Mouse (Mus musculus): ENCODE measurements around the gene 1700109H08Rik. TPM values are rescaled to one million over a fixed set of nuclear protein-coding genes. Genes with fewer than 3 reads are reported as not detected.
"Not testable (repeated sequence)": the region's sequence is repeated elsewhere in the genome, so short reads cannot be mapped to it uniquely, and the experiment has no call there.

The 1700109H08Rik gene
- polyA plus RNA-seq, 1 experiment from 2014 or later = 3.2 TPM

- H3K27me3 ChIP-seq = no peaks in the 10 kb centered on the region
- no peak overlapping the region for H3K27ac ChIP-seq (replicated peaks)
- H3K4me1 ChIP-seq = no peaks in the 10 kb centered on the region
- no peak overlapping the region for H3K4me3 ChIP-seq
- WGBS = 96% methylated on average over 7 of the region's 7 CpGs
- no peak for ATAC-seq (replicated peaks)
- H3K9me3 ChIP-seq = no peaks in the 10 kb centered on the region
- H3K9ac ChIP-seq (replicated peaks) = no peak overlapping the region
- H3K4me2 ChIP-seq (replicated peaks) = no peak overlapping the region
- H3K36me3 ChIP-seq = peaks cover 58% of the 10 kb centered on the region
These were observed 37.9 kb downstream of the 1700109H08Rik start for GRCm38 (mm10) chr5:3609241-3609640.

- H3K9ac ChIP-seq (replicated peaks); H3K9me3 ChIP-seq; H3K4me1 ChIP-seq; H3K27ac ChIP-seq (replicated peaks); H3K4me2 ChIP-seq (replicated peaks); H3K27me3 ChIP-seq; H3K4me3 ChIP-seq; ATAC-seq (replicated peaks): not testable (repeated sequence)
- WGBS = 91% methylated on average over 2 of the region's 2 CpGs
- H3K36me3 ChIP-seq = peaks cover 60% of the 10 kb centered on the region
These were observed 40.5 kb downstream of the 1700109H08Rik start for GRCm38 (mm10) chr5:3611835-3612234.

GRCm38 (mm10) chr5:3620486-3620885 is 49.1 kb downstream of the 1700109H08Rik start:
- WGBS = 89% methylated on average over 7 of the region's 7 CpGs
- Histone ChIP-seq H3K36me3 (peaks cover 52% of the 10 kb centered on the region), H3K9me3 (no peaks in the 10 kb centered on the region), H3K4me1 (no peaks in the 10 kb centered on the region), H3K4me2 (replicated peaks) (no peak overlapping the region), H3K27me3 (no peaks in the 10 kb centered on the region), H3K27ac (replicated peaks) (no peak overlapping the region), H3K4me3 (no peak overlapping the region), H3K9ac (replicated peaks) (no peak overlapping the region)
- ATAC-seq (replicated peaks) = no peak

- 94% methylated on average over 5 of the region's 5 CpGs for WGBS
- H3K4me2 ChIP-seq (replicated peaks) = no peak overlapping the region
- H3K27me3 ChIP-seq = no peaks in the 10 kb centered on the region
- no peak overlapping the region for H3K27ac ChIP-seq (replicated peaks)
- no peaks in the 10 kb centered on the region for H3K9me3 ChIP-seq
- H3K4me1 ChIP-seq = no peaks in the 10 kb centered on the region
- H3K36me3 ChIP-seq = peaks cover 35% of the 10 kb centered on the region
- H3K4me3 ChIP-seq = no peak overlapping the region
- ATAC-seq (replicated peaks) = no peak
- no peak overlapping the region for H3K9ac ChIP-seq (replicated peaks)
These were observed 58.7 kb downstream of the 1700109H08Rik start for GRCm38 (mm10) chr5:3630055-3630454.

GRCm38 (mm10) chr5:3631512-3632271 is 60.3 kb downstream of the 1700109H08Rik start:
- Histone ChIP-seq H3K9me3 (no peaks in the 10 kb centered on the region), H3K36me3 (peaks cover 28% of the 10 kb centered on the region; the same call in 1 of the 2 replicates), H3K27me3 (no peaks in the 10 kb centered on the region), H3K4me3 (no peak overlapping the region), H3K27ac (replicated peaks) (no peak overlapping the region), H3K9ac (replicated peaks) (no peak overlapping the region), H3K4me1 (no peaks in the 10 kb centered on the region), H3K4me2 (replicated peaks) (no peak overlapping the region)
- WGBS = 57% methylated on average over 16 of the region's 16 CpGs
- ATAC-seq (replicated peaks) = no peak

- no peaks in the 10 kb centered on the region for H3K4me1 ChIP-seq
- 86% methylated on average over 5 of the region's 5 CpGs for WGBS
- H3K27ac ChIP-seq (replicated peaks) = no peak overlapping the region
- no peak overlapping the region for H3K9ac ChIP-seq (replicated peaks)
- peaks cover 33% of the 10 kb centered on the region; the same call in 1 of the 2 replicates for H3K36me3 ChIP-seq
- H3K9me3 ChIP-seq = no peaks in the 10 kb centered on the region
- H3K4me3 ChIP-seq = no peak overlapping the region
- ATAC-seq (replicated peaks) = no peak
- H3K4me2 ChIP-seq (replicated peaks) = no peak overlapping the region
- H3K27me3 ChIP-seq = no peaks in the 10 kb centered on the region
These were observed 60.9 kb downstream of the 1700109H08Rik start for GRCm38 (mm10) chr5:3632285-3632684.

- Histone ChIP-seq H3K27me3 (no peaks in the 10 kb centered on the region), H3K4me1 (no peaks in the 10 kb centered on the region), H3K27ac (replicated peaks) (no peak overlapping the region), H3K4me3 (no peak overlapping the region), H3K9ac (replicated peaks) (no peak overlapping the region), H3K36me3 (peaks cover 33% of the 10 kb centered on the region; the same call in 1 of the 2 replicates), H3K9me3 (no peaks in the 10 kb centered on the region), H3K4me2 (replicated peaks) (no peak overlapping the region)
- WGBS = 94% methylated on average over 13 of the region's 13 CpGs
- no peak for ATAC-seq (replicated peaks)
These were observed 61.9 kb downstream of the 1700109H08Rik start for GRCm38 (mm10) chr5:3633315-3633714.

- Histone ChIP-seq H3K36me3 (peaks cover 33% of the 10 kb centered on the region; the same call in 1 of the 2 replicates), H3K4me3 (no peak overlapping the region), H3K4me2 (replicated peaks) (no peak overlapping the region), H3K27me3 (no peaks in the 10 kb centered on the region), H3K4me1 (no peaks in the 10 kb centered on the region), H3K9ac (replicated peaks) (no peak overlapping the region), H3K27ac (replicated peaks) (no peak overlapping the region), H3K9me3 (no peaks in the 10 kb centered on the region)
- ATAC-seq (replicated peaks) = no peak
- 78% methylated on average over 4 of the region's 4 CpGs for WGBS
These were observed 62.6 kb downstream of the 1700109H08Rik start for GRCm38 (mm10) chr5:3633951-3634350.

Other genes with a start within 250 kb of the 1700109H08Rik start
- 30.8 and 39.4 TPM in 2 replicates for gene Cdk6, start 230.1 kb upstream of the 1700109H08Rik start, polyA plus RNA-seq (2015; fragmentation: Nextera tagmentation; extraction: Ambion mirVana)
- 28.4 and 30.3 TPM in 2 replicates for gene Fam133b, start 27.7 kb upstream of the 1700109H08Rik start, polyA plus RNA-seq (2015; fragmentation: Nextera tagmentation; extraction: Ambion mirVana)
- gene Pex1, start 24.5 kb downstream of the 1700109H08Rik start, polyA plus RNA-seq (2015; fragmentation: Nextera tagmentation; extraction: Ambion mirVana) = 22.5 and 23.0 TPM in 2 replicates
- gene Rbm48, start 25.0 kb downstream of the 1700109H08Rik start, polyA plus RNA-seq (2015; fragmentation: Nextera tagmentation; extraction: Ambion mirVana) = 15.9 and 16.9 TPM in 2 replicates
- not detected in 2 replicates for gene Tmbim7, start 79.6 kb downstream of the 1700109H08Rik start, polyA plus RNA-seq (2015; fragmentation: Nextera tagmentation; extraction: Ambion mirVana)
- gene Gatad1, start 85.6 kb downstream of the 1700109H08Rik start, polyA plus RNA-seq (2015; fragmentation: Nextera tagmentation; extraction: Ambion mirVana) = 58.6 and 59.9 TPM in 2 replicates
- gene Ankib1, start 231.4 kb downstream of the 1700109H08Rik start, polyA plus RNA-seq (2015; fragmentation: Nextera tagmentation; extraction: Ambion mirVana) = 20.1 and 20.9 TPM in 2 replicates
- 68.9 and 70.3 TPM in 2 replicates for gene Krit1, start 231.6 kb downstream of the 1700109H08Rik start, polyA plus RNA-seq (2015; fragmentation: Nextera tagmentation; extraction: Ambion mirVana)

All from forebrain, embryonic 15.5 days (tissue).